Mouse (Mus musculus): Measurements from ENCODE around the gene Lpcat2.

GRCm38 (mm10) chr8:92959779-92960178 lies 104.6 kb downstream of the Lpcat2 start, which contains the start of gene Slc6a2:
- TF ChIP-seq POLR2A (IDR thresholded peaks at IDR 0.05; ENCODE audit: borderline replicate concordance, extremely low read depth, insufficient read depth, insufficient read length, poor library complexity, severe bottlenecking): no peak
- no peak for TF ChIP-seq CTCF (IDR thresholded peaks at IDR 0.05; ENCODE audit: borderline replicate concordance, extremely low read depth, insufficient read depth, insufficient read length)
